Mouse (Mus musculus): ENCODE data around the gene Lsm8.

DNA sequence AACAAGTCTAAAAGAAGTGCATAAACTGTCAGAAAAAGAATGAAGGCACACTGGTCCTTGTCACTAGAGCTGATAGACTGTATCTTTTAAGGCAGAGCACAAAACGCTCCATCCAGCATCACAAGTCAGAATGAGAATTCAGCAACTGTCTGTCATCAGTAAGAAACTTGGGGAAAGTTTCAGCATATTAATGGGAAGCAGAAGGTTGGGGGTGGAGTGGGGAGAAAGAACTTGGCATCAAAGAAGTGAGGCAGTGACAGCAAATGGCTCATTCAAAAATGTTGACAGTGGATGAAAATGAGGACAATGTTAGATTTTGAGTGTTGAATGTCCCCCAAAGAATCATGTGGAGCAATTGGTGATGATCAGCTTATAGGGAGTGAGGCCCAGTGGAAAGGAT lies 15.4 kb upstream of the Lsm8 start:
- no peak for TF ChIP-seq EP300 (IDR thresholded peaks at IDR 0.05)
- no peak for TF ChIP-seq CTCF (IDR thresholded peaks at IDR 0.05)

Data from lung, postnatal 0 days (tissue).